Mouse (Mus musculus) ES-E14 (cell line): ENCODE data around the gene Nop2. TPM values are rescaled to one million over a fixed set of nuclear protein-coding genes. Genes with fewer than 3 reads are reported as not detected.
A peak's percentile ranks its signal among the peaks of the same experiment; 100 is the strongest.

Source experiments
- DNase-seq: peaks from one replicate; pipeline ENCODE4 v3.0.0-alpha.2; 2013; ENCODE audit warnings: low read depth, low spot score
- H3K27ac ChIP-seq: 2 replicates; pipeline ENCODE4 v1.5.1; 2012; ENCODE audit warnings: low read depth, mild to moderate bottlenecking, low read length, moderate library complexity, mixed read lengths; ENCODE audit not compliant: poor library complexity, insufficient read depth, severe bottlenecking
- H3K36me3 ChIP-seq: 2 replicates; pipeline ENCODE4 v1.6.1; 2012; ENCODE audit warnings: mild to moderate bottlenecking, low read length, moderate library complexity, mixed read lengths; ENCODE audit not compliant: control insufficient read depth, poor library complexity, insufficient read depth, severe bottlenecking
- H3K4me1 ChIP-seq, 2 experiments: fragments of 150-350 bp in 1 of 2; sonication (generic) in 1 of 2; 2 replicates each; pipeline ENCODE4 v1.6.1; 2012; ENCODE audit warnings: low read length in 2 of 2, mild to moderate bottlenecking in 1 of 2, mixed read lengths in 1 of 2; ENCODE audit not compliant: control insufficient read depth in 2 of 2, insufficient read depth in 2 of 2, poor library complexity in 1 of 2
- H3K4me3 ChIP-seq, 2 experiments: fragments of 150-350 bp in 1 of 2; sonication (generic) in 1 of 2; 2 replicates each; pipeline ENCODE4 v1.5.1; 2012; ENCODE audit warnings: low read length in 2 of 2, low read depth in 1 of 2, mild to moderate bottlenecking in 1 of 2, mixed read lengths in 1 of 2; ENCODE audit not compliant: insufficient read depth in 1 of 2, poor library complexity in 1 of 2, severe bottlenecking in 1 of 2
- H3K9ac ChIP-seq: 2 replicates; pipeline ENCODE4 v1.6.1; 2012; ENCODE audit warnings: low read depth, mild to moderate bottlenecking, low read length, mixed read lengths; ENCODE audit not compliant: poor library complexity, insufficient read depth, severe bottlenecking
- H3K9me3 ChIP-seq: fragments of 150-350 bp; sonication (generic); 2 replicates; pipeline ENCODE4 v1.6.1; 2012; ENCODE audit warnings: low read depth, mild to moderate bottlenecking, low read length; ENCODE audit not compliant: control insufficient read depth, insufficient read depth
- CHD2 ChIP-seq: IDR thresholded peaks from 2 replicates; pipeline ENCODE4 v1.6.1; 2014; ENCODE audit warnings: mild to moderate bottlenecking, low read depth, low read length, inconsistent platforms
- HCFC1 ChIP-seq: IDR thresholded peaks from 2 replicates; pipeline ENCODE4 v1.6.1; 2012; ENCODE audit warnings: low read length, inconsistent platforms, borderline replicate concordance; ENCODE audit not compliant: insufficient read depth
- MAFK ChIP-seq: IDR thresholded peaks from 2 replicates; pipeline ENCODE4 v1.6.1; 2014; ENCODE audit warnings: mild to moderate bottlenecking, low read depth, low read length, inconsistent platforms; ENCODE audit not compliant: insufficient read depth
- ZC3H11A ChIP-seq: IDR thresholded peaks from 2 replicates; pipeline ENCODE4 v1.6.1; 2012; ENCODE audit warnings: low read depth, mild to moderate bottlenecking, inconsistent platforms, low read length, borderline replicate concordance
- ZNF384 ChIP-seq: IDR thresholded peaks from 2 replicates; pipeline ENCODE4 v1.6.1; 2012; ENCODE audit warnings: low read depth, low read length, inconsistent platforms
- in situ Hi-C, 2 experiments: fragments of 600-800 bp; cut with MboI; formaldehyde crosslinking; loops; one replicate each; pipeline ENCODE4 v1.15.1; 2025; ENCODE audit warnings: low sequenced_read_pairs in 2 of 2, inconsistent platforms in 1 of 2; ENCODE audit not compliant: unreplicated experiment in 2 of 2
- total RNA-seq: library from RNA; depleted of rRNA; stranded (reverse); fragments of 300-350 nt; gene quantifications from 2 replicates; pipeline ENCODE4 v1.2.3, GENCODE M21; 2012; rRNA removed

The Nop2 gene
- 159 and 174 TPM in 2 replicates for total RNA-seq

DNA sequence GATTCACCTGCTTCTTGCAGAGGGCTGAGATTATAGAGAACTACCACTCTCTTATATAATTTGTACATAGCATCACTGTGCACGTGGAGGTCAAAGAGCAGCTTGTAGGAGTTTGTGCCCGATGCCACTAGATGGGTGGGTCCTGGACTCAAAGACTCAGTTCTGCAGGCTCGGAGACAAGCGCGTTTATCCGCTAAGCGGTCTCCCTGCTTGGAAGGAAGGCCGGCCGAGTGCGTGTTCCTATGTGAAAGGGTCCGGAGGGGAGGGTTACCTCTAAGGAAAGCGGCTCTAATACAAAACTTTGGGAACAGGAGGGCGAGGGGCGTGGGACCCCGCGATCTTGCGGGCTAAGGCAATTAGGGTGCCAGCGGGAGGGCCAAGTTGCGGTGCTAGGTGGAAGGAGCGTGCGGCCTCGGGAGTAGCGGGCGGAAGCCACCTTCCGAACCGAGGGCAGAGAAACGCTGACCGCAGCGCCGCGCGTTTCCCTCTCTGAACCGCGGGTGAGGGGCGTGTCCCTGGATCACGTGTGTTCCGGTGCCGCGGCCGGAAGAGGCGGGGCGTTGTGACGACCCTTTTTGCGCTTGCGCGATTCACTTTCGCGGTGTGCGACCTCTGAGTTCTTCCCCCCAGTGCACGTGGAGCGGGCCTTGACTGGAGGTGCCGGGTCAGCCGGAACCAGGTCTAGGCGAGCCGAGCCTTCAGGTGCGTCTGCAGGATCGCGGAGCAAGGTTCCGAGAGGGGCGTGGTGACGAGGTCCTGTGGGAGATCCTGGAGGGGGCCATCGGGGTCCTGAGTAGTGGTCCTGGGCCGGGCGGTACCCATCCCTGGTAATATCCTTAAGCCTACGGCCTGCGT lies at the start of gene Nop2:
Gene Nop2 (plus strand): TSS at position 608 of the 855 bp plus-strand sequence.
- peaks cover 45% of the 10 kb centered on the region for H3K36me3 ChIP-seq
- in situ Hi-C loops, result no loop called here

GRCm38 (mm10) chr6:125082801-125083386 lies 48.8 kb upstream of the Nop2 start:
- Histone ChIP-seq H3K36me3 (peaks cover 8% of the 10 kb centered on the region; the same call in 1 of the 2 replicates), H3K9me3 (no peaks in the 10 kb centered on the region), H3K4me3 (no peak overlapping the region), H3K9ac (no peak overlapping the region), H3K4me1 (peaks cover 5 to 15% of the 10 kb centered on the region in 2 experiments; a peak in 1 of 4 replicates), H3K27ac (no peak overlapping the region)
- no peak for DNase-seq
- TF ChIP-seq CHD2, result no peak
- in situ Hi-C loops, result no loop called here

More for the DNA sequence above, at the start of gene Nop2:
- Histone ChIP-seq H3K27ac (peak within 1 kb of the TSS; percentile 82), H3K4me3 (peak within 1 kb of the TSS; percentile 80 to 86), H3K4me1 (peaks cover 0 to 8% of the 10 kb centered on the region in 2 experiments; a peak in 1 of 4 replicates), H3K9ac (peak within 1 kb of the TSS; percentile 95), H3K9me3 (no peaks in the 10 kb centered on the region)
- TF ChIP-seq ZNF384 (no peak), MAFK (peak; percentile 86), HCFC1 (peak; percentile 59; the same call in 1 of the 2 replicates), CHD2 (no peak), ZC3H11A (no peak)
- peak; percentile 94 for DNase-seq

DNA sequence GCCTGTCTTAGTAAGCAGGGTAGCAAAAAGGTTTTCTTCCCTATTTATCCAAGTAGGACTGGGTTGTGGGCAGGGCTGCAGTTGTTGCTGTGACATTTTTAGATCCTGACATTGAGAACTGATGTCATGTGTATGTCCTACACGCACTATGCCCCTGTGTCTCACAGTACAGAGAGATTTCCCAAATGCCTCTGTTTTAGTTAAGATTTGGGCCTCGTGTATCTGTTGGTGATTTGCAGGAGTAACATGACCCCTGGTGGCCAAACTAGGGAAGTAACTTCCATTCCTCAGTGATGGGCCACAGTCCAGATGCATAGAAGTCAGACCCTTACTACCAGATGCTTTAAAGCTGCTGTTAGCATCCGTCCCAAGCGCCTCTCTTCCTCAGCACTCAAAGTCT lies 47.3 kb upstream of the Nop2 start:
- Histone ChIP-seq H3K27ac (no peak overlapping the region), H3K4me3 (no peak overlapping the region)

GRCm38 (mm10) chr6:125087937-125088336 lies 43.8 kb upstream of the Nop2 start:
- Histone ChIP-seq H3K27ac (no peak overlapping the region), H3K9me3 (no peaks in the 10 kb centered on the region), H3K9ac (no peak overlapping the region), H3K36me3 (no peaks in the 10 kb centered on the region), H3K4me3 (no peak overlapping the region), H3K4me1 (peaks cover 0 to 28% of the 10 kb centered on the region in 2 experiments; a peak in 3 of 4 replicates)
- no peak for DNase-seq
- TF ChIP-seq HCFC1 (no peak), MAFK (no peak), ZNF384 (no peak), ZC3H11A (no peak), CHD2 (no peak)
- in situ Hi-C loops, result no loop called here

More for the DNA sequence above, 47.3 kb upstream of the Nop2 start:
- no peaks in the 10 kb centered on the region for H3K9me3 ChIP-seq
- peaks cover 5 to 22% of the 10 kb centered on the region in 2 experiments; a peak in 3 of 4 replicates for H3K4me1 ChIP-seq
- H3K9ac ChIP-seq, result no peak overlapping the region
- H3K36me3 ChIP-seq, result peaks cover 8% of the 10 kb centered on the region; the same call in 1 of the 2 replicates
- in situ Hi-C loops, result no loop called here
- peak; percentile 64; the same call in 1 of the 2 replicates for TF ChIP-seq ZC3H11A
- TF ChIP-seq MAFK, result no peak
- no peak for DNase-seq
